Mouse (Mus musculus) frontal cortex, adult 2 months (tissue): ENCODE measurements at regions not wholly inside any gene's neighbourhood (a gene's known extent, or its start where the extent isn't known, plus 50 kb on each side); places are given as distances from the start of the nearest gene placed in this dataset.
A peak's percentile ranks its signal among the peaks of the same experiment; 100 is the strongest.

Experiments used
- DNase-seq, 2 experiments: peaks; one replicate each; pipeline ENCODE4 v3.0.0; 2022; ENCODE audit warnings: low spot score in 1 of 2; ENCODE audit errors: extremely low spot score in 1 of 2

- no peak for DNase-seq
Measured at GRCm38 (mm10) chr13:90584766-90585165, 320.4 kb downstream of the Atp6ap1l start.

DNA sequence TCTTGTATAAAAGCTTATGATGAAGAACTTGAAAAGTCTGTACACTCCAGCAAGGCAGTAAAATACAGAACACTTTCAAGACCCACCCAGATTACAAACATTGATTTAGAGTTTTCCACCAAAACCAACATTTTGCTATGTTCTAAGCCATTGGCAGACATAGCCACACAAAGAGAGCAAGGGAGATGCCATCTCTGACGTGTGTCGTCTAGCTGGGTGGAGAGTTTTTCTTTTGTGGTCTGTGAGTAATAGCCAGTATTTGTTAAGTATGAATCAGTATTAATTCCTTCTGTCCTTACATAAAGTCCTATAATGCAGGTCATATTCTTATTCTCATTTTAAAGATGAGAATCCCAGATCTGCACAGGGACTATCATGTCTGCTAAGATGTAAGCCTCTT, 329.8 kb downstream of the Atp6ap1l start:
- no peak for DNase-seq

DNA sequence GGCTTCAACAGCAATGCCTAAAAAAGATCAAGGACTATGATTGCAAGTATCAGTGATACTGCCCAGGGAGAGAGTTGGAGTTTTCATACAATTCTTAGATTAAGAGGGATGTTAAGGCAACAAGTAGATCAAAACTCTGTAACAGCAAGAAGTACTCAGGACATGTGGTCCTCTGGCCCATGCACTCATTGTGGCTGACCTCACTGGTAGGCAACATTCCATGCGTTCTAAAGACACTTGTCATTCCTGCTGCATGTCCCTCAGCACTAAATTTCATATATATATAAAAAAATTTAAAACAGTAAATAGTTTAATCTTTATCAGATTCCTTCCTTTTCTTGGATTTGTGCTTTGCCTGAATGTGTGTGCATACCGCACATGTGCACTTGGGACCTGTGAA, 332.6 kb downstream of the Atp6ap1l start:
- DNase-seq = no peak

- no peak for DNase-seq
Measured at GRCm38 (mm10) chr13:90563183-90563840, 341.8 kb downstream of the Atp6ap1l start.

DNA sequence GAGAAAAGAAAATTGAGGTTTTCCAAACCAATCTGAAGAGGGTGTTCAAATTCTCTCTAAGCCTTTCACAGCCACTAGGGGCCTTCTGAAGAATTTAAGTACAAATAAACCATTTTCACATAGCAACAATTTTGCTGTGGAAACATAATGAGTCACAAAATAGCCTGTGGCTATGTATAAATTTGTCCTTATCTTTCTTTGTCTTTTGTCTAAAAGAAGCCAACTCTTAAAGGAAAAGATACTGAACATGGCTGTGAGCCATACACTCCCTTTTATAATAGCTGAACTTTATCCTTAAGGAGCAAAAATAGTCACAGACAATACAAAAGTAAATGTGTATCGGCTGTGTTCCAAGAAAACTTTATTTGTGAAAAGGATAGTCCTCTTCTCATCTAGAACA, 345.1 kb downstream of the Atp6ap1l start:
- no peak for DNase-seq

GRCm38 (mm10) chr13:90559481-90559880, 345.7 kb downstream of the Atp6ap1l start:
- DNase-seq = peak in 1 of 2 experiments; percentile 5

GRCm38 (mm10) chr13:90551166-90551565, 354.0 kb downstream of the Atp6ap1l start:
- DNase-seq = no peak

DNA sequence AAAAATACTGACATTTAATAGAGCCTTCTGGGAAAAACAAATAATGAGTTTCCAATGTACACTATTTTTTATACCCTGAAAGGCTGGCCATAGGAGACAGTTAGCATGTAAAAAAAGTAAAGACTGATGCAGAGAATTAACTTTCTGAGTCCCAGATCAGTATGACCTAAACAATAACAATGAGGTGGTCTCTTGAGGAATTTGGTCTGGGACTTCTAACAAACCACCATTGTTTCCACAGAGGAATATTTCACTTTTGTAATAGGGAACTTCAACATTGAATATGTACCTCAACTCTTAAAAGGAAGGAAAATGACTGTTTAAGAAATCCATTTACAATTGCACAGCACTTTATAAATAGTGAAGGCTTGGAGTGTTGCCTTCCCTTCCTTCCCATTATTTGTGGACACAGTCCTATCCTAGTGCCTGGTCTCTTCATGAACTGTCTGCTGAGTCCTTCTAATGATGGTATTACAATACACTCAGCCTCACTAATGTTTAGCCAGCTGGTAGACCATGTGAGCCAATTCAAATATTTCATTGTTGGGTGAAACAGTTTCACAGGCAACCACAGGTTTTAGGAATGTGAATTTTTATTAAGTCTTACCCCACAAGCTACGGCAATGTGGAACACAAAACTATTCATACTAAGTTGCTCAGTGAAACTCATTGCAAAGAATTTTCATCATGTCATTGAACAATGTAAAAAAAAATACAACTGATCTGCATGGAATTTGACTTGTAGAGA, 358.7 kb downstream of the Atp6ap1l start:
- DNase-seq = no peak

DNA sequence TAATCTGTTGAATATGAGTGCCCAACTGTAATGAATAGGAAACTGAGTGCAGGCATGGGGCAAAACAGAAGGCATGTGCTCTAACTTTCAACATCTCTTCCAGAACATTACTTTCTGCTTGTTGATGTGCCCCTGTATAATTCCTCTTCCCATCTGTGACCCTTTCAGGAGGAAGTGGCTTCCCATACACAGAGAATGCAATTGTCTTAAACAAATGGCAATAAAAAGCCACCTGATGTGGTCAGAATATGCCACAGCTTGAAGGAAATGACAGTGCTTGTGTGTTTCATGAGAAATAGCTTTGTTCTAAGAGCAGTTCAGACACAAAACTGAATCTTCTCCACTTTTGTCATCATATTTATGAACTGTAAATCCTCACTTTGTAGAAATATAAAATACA, 359.3 kb downstream of the Atp6ap1l start:
- DNase-seq = no peak

DNA sequence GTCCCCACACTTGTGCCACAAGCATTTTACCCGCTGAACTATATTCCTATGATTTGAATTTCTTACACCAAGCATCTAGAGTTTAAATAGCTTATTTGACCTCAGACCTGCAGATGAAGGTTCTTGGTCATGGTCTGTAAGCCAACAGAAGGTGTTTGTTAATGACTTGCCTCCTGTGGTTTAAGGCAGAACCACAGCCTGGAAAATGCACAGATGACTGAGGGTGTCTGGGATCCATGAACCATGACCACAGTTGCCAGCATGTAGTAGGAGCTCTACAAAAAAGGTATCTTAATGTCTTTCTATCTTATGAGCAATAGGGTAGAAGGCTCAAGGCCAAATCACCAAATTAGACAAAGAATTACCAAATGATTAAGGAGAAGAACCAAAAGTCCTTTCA, 367.6 kb downstream of the Atp6ap1l start:
- no peak for DNase-seq

DNA sequence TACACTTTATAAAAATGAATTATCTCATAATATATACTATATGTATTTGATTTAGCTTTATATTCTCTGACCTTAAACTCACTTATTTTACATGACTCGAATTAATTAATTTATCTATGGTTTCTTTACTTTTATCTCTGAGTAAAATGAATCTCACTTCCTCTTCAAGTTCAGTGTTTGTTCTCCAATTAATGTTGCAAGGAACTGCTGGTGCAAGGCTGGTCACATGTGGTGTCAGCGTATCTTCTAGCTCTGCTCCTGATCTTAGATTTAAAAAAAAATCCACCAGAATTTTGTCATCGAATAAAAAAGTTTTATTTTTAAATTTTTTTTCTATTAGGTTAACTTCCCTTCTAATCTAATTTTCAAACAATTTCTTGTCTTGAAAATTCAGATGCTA, 378.2 kb downstream of the Atp6ap1l start:
- DNase-seq = no peak

DNA sequence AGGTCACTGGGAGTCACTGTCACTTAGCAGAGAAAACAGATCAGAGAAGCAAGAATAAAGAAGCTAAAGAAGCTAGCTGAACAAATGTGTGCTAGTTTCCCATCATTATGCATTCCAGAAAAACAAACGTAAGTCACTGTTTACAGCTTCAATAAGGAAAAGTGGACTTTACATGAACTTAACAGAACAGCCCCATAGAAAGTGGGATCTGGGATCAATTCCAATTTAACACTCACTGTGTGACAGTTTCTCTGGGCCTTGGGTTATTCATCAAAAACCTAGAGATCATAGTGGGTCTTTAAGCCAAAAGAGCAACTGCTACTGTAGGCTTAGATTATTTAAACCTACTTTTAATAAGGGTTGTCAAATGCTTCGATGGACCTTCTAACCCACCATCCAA, 379.4 kb downstream of the Atp6ap1l start:
- DNase-seq = no peak

DNA sequence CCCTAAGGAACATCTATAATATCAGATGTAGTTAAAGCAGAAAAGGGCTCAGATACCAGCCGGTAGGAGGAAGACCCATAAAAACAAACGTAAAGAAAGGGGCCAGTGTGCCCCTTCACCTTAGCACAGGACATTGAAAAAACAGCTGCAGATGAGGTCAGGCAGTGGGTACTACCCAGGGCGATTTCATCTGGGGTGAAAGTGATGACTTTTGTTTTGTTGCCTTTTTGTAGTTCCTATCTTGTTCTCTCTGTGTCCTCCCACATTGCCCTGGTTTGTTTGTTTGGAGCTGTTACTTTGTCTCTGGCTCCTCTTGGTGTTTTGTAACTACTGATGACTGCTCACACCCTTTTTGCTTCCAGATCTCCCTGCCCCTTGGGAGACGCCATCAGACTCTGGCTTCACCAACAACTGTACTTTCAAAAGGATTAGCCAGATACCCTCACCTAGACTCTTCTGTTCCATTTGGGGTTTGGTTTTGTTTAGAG, 383.4 kb downstream of the Atp6ap1l start:
- DNase-seq = no peak

DNA sequence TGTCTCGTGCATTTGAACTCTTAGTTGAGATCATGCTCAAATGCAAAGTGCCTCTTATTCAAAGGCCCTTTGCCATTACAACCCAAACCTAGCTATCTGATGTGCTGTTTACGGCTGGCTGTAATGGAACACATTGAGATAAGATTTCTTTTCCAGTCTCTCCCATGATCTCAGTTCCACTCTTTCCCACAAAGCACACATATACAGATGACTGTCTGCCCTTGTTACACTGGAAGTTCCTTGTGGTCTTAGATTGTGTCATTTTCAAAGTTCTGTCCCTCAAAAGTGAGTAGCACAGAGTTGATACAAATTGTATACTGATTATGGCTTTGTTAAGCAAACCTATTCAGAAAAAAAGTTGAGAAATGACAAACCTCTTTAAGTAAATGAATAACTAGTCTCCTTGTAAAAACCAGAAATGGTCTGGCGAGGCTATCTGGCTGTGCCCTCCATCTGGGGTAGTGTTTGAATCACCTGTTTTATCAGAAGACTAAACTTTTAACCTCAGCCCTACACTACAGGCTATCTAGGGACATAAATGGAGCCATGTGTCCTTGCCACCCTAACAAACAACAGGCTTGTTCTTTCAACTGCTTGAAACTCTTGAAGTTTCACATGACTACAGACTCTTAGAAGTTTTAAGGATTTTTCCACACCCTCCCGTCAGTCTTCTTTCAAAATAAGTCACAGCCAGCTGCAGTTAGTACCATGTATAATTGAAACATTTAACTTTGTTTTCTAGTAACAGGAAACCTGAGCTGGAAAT, 384.0 kb downstream of the Atp6ap1l start:
- DNase-seq = no peak

- peak; percentile 28 to 49 for DNase-seq
Measured at GRCm38 (mm10) chr13:90515773-90516503, 389.2 kb downstream of the Atp6ap1l start.

DNA sequence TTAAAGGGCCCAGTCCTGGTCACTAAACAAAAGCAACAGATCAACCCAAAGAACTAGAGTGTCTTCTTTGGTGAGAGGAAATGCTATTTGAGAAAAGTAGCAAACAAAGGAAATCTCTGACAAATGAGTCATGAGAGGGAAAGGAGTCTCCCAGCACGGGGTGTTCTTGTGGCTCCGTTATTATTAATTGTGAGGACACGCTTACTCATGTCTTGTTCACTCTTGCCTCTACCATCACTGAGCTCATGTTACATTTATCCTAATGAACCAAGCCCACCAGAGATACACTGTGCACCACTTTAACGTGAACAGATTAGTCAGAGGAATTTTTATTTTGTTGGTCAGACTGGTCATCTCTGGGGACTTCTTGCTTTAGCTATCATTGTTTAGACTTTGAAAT, 391.3 kb downstream of the Atp6ap1l start:
- no peak for DNase-seq

GRCm38 (mm10) chr13:90512786-90513401, 392.3 kb downstream of the Atp6ap1l start:
- DNase-seq = no peak

DNA sequence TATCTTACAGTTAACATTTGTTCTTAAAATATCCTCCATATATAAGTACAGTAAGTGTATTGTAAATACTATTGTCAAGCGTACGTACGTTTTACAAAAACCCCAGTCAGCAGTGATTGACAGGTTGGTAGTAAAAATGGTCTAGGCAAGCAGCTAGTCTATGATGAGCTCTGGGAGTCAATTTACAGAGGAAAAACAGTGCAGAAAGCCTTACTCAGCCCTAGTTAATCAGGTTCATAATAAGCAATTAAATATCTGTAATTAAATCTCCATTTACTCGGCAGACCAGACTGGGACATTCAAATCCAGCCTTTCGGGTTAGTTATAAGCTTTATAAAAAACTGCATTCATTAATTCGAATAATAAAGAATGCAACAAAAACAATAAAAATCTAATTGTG, 394.7 kb downstream of the Atp6ap1l start:
- no peak for DNase-seq

- DNase-seq = no peak
Measured at GRCm38 (mm10) chr13:90503188-90503587, 402.0 kb downstream of the Atp6ap1l start.

- no peak for DNase-seq
Measured at GRCm38 (mm10) chr13:90502141-90502540, 403.0 kb downstream of the Atp6ap1l start.
